Comparison of ENCODE assay signal across 23 mouse cellular contexts in the genomic region with DNA sequence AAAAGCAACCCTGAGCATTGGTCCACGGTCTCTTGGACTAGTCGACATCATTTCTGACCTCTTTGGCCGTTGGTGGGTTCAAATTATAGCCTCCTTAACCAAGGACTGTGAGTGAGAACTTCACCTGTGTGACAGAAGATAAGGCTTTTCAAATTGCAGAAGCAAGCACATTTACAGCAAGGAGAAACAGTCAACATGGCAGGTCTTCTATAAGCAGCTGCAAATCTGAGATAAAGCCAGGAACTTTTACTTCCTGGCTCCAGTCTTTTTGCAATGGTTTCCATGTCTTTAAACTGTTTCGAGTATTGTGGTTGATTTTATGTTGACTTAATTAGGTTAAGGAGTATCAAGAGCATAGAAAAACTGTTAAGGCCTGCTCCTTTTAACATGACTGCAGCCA. TPM values are rescaled to one million over a fixed set of nuclear protein-coding genes. Genes with fewer than 3 reads are reported as not detected.
"Had no signal": no experiment of that assay in that cellular context is flagged by ENCODE, and none has a peak within 500 bp of the region (broad histone marks: within the 10 kb centered on the region; RNA-seq: fewer than 3 reads in every experiment).

No protein-coding gene starts in this region.

- H3K27ac ChIP-seq: liver, embryonic 15.5 days; lung, embryonic 15.5 days; midbrain, embryonic 10.5 days; midbrain, embryonic 12.5 days; neural tube, embryonic 13.5 days; stomach, embryonic 15.5 days; stomach, postnatal 0 days had no signal

- H3K9ac ChIP-seq: liver, embryonic 15.5 days; liver, postnatal 0 days; lung, embryonic 15.5 days; midbrain, embryonic 12.5 days; neural tube, embryonic 13.5 days; stomach, embryonic 15.5 days had no signal

- H3K4me1 ChIP-seq: liver, embryonic 15.5 days; lung, embryonic 15.5 days; megakaryocyte, embryonic 14.5 days; midbrain, embryonic 10.5 days; midbrain, embryonic 12.5 days; neural tube, embryonic 13.5 days; stomach, embryonic 15.5 days had no signal

- H3K4me2 ChIP-seq: liver, embryonic 15.5 days; lung, embryonic 15.5 days; midbrain, embryonic 12.5 days; neural tube, embryonic 13.5 days; stomach, embryonic 15.5 days had no signal

- ATAC-seq: liver, postnatal 0 days; lung, postnatal 0 days; midbrain, embryonic 16.5 days had no signal

- H3K27me3 ChIP-seq: liver, embryonic 15.5 days; lung, embryonic 15.5 days; megakaryocyte, embryonic 14.5 days; midbrain, embryonic 12.5 days; neural tube, embryonic 13.5 days; stomach, embryonic 15.5 days had no signal

- H3K4me3 ChIP-seq: liver, embryonic 15.5 days; lung, embryonic 15.5 days; megakaryocyte, embryonic 14.5 days; midbrain, embryonic 10.5 days; midbrain, embryonic 12.5 days; myocyte; neural tube, embryonic 13.5 days; stomach, embryonic 15.5 days had no signal

- H3K36me3 ChIP-seq: liver, embryonic 15.5 days; lung, embryonic 15.5 days; midbrain, embryonic 10.5 days; midbrain, embryonic 12.5 days; neural tube, embryonic 13.5 days; stomach, embryonic 15.5 days had no signal

- H3K9me3 ChIP-seq: liver, embryonic 15.5 days; lung, embryonic 15.5 days; megakaryocyte, embryonic 14.5 days; midbrain, embryonic 10.5 days; midbrain, embryonic 12.5 days; neural tube, embryonic 13.5 days; stomach, embryonic 15.5 days had no signal

- DNase-seq: liver, postnatal 0 days; lung, adult 2 months; lung, postnatal 14 days; lung, postnatal 36 days; right cerebral cortex, postnatal 14 days; thymus, adult 2 months; thymus, postnatal 25 days; thymus, postnatal 4 days had no signal

RNA-seq across cellular contexts. Expression of gene Taf7l, which starts 47.5 kb away (rescaled TPM):
- total RNA-seq: neutrophil, adult 5-6 weeks had no signal
- polyA plus RNA-seq: liver, embryonic 15.5 days; liver, postnatal 0 days; lung, adult 2 months; lung, embryonic 15.5 days; lung, postnatal 0 days; midbrain, embryonic 10.5 days; midbrain, embryonic 12.5 days; neural tube, embryonic 11.5 days; neural tube, embryonic 13.5 days; spleen, adult 2 months; stomach, embryonic 15.5 days; stomach, postnatal 0 days; thymus, adult 2 months; urinary bladder, adult 2 months had no signal

RNA-seq across cellular contexts. Expression of gene Btk, which starts 59.6 kb away (rescaled TPM):
- polyA plus RNA-seq: myocyte had no signal
